Mouse (Mus musculus) heart, embryonic 14.5 days (tissue): ENCODE data around the gene Lrrc58. TPM values are rescaled to one million over a fixed set of nuclear protein-coding genes. Genes with fewer than 3 reads are reported as not detected.
A peak's percentile ranks its signal among the peaks of the same experiment; 100 is the strongest.

ENCODE experiments used
- ATAC-seq: fragments of 200-750 bp; cut with Nextera tagmentation; 2 replicates; pipeline ENCODE4 v1.8.0; 2017; ENCODE audit warnings: low read depth, moderate TSS enrichment; ENCODE audit not compliant: insufficient number of reproducible peaks, insufficient read depth, low FRiP score
- H3K27ac ChIP-seq, 2 experiments: fragments of 200-500 bp in 1 of 2; fragments of 300-500 bp in 1 of 2; sonication (generic) in 1 of 2; replicated peaks in 1 of 2; 2 replicates each; pipeline ENCODE4 v1.5.1; 2012 to 2014; ENCODE audit warnings: low read depth in 2 of 2, low read length in 2 of 2, control low read depth in 1 of 2, mild to moderate bottlenecking in 1 of 2, mixed read lengths in 1 of 2; ENCODE audit not compliant: control insufficient read depth in 1 of 2, insufficient read depth in 1 of 2
- H3K27me3 ChIP-seq: fragments of 300-500 bp; sonication (generic); 2 replicates; pipeline ENCODE4 v1.6.1; 2014; ENCODE audit warnings: mild to moderate bottlenecking, low read length, control low read depth; ENCODE audit not compliant: control insufficient read depth, insufficient read depth
- H3K36me3 ChIP-seq: fragments of 300-500 bp; sonication (generic); 2 replicates; pipeline ENCODE4 v1.6.1; 2014; ENCODE audit warnings: mild to moderate bottlenecking, control low read depth, low read length, mixed read lengths; ENCODE audit not compliant: control insufficient read depth, insufficient read depth
- H3K4me1 ChIP-seq, 2 experiments: fragments of 200-500 bp in 1 of 2; fragments of 300-500 bp in 1 of 2; sonication (generic) in 1 of 2; 2 replicates each; pipeline ENCODE4 v1.6.1; 2012 to 2014; ENCODE audit warnings: low read length in 2 of 2, control low read depth in 1 of 2, mixed read lengths in 1 of 2; ENCODE audit not compliant: control insufficient read depth in 2 of 2, insufficient read depth in 2 of 2
- H3K4me2 ChIP-seq: fragments of 300-500 bp; sonication (generic); 2 replicates; pipeline ENCODE4 v1.6.1; 2014; ENCODE audit warnings: mild to moderate bottlenecking, low read length
- H3K4me3 ChIP-seq, 2 experiments: fragments of 200-500 bp in 1 of 2; fragments of 300-500 bp in 1 of 2; sonication (generic) in 1 of 2; 2 replicates each; pipeline ENCODE4 v1.5.1; 2012 to 2014; ENCODE audit warnings: low read length in 2 of 2, mild to moderate bottlenecking in 2 of 2, control low read depth in 1 of 2, low read depth in 1 of 2, moderate library complexity in 1 of 2; ENCODE audit not compliant: control insufficient read depth in 1 of 2, insufficient read depth in 1 of 2
- H3K9ac ChIP-seq: fragments of 300-500 bp; sonication (generic); 2 replicates; pipeline ENCODE4 v1.6.1; 2014; ENCODE audit warnings: mild to moderate bottlenecking, low read length
- H3K9me3 ChIP-seq: fragments of 300-500 bp; sonication (generic); 2 replicates; pipeline ENCODE4 v1.6.1; 2016; ENCODE audit warnings: low read length, control low read depth; ENCODE audit not compliant: control insufficient read depth
- WGBS: fragments of 180-500 bp; shearing (Covaris S2); extraction: QIAGEN DNeasy Blood & Tissue Kit; methylation state at CpG from one replicate; pipeline ENCODE4 v1.1.7; 2014; 5-methylcytosine and 5-hydroxymethylcytosine counted together
- polyA plus RNA-seq: library from polyadenylated mRNA; unstranded; fragments of >200 nt; fragmentation: Nextera tagmentation; extraction: Ambion mirVana; gene quantifications from 2 replicates; pipeline ENCODE4 v1.2.1, GENCODE M21; 2014

The Lrrc58 gene
- polyA plus RNA-seq = 41.8 and 42.6 TPM in 2 replicates

DNA sequence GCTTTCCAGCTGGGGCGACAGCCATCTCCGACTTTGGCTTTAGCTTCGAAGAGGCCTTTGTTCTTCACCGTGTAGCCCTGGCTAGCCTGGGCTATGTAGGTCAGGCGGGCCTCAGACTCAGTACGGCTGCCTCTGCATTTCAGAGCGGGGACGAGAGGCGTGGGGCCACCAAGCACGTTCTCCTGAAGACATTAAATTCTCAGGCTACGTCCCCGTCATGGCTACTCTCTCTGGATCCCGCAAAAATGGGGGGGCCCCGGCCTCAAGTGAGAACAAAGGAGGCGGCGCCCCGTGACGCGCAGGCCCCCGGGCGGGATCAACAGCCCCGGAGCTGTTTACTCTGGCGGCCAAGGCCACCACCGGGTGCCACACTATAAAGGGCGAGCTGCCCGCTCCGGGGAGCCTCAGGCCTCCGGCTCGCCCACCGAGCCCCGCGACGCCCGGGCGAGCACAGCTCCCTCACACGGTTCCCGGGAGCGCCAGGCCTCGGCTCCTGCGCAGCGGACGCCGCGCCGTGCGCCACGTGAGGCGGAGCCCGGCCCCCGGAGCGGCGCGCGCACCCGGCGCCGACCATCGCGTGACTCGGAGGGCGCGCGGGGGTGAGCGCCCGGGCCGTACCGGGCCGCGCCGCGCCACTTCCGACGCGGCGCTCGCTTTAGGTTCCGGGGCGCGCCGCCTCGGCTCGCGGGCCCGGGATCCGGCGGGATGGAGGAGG is at the start of gene Lrrc58:
Gene Lrrc58 (plus strand): TSS at position 599 of the 715 bp plus-strand sequence.
- Histone ChIP-seq H3K9me3 (no peaks in the 10 kb centered on the region), H3K4me1 (peaks cover 11 to 25% of the 10 kb centered on the region in 2 experiments), H3K27ac (peak within 1 kb of the TSS; percentile 90 to 99), H3K9ac (peak within 1 kb of the TSS; percentile 99), H3K36me3 (no peaks in the 10 kb centered on the region), H3K4me3 (peak within 1 kb of the TSS; percentile 61 to 98), H3K27me3 (no peaks in the 10 kb centered on the region), H3K4me2 (peak within 1 kb of the TSS; percentile 82)
- 1% methylated on average over 85 of the region's 86 CpGs for WGBS
- peak; percentile 91 for ATAC-seq

DNA sequence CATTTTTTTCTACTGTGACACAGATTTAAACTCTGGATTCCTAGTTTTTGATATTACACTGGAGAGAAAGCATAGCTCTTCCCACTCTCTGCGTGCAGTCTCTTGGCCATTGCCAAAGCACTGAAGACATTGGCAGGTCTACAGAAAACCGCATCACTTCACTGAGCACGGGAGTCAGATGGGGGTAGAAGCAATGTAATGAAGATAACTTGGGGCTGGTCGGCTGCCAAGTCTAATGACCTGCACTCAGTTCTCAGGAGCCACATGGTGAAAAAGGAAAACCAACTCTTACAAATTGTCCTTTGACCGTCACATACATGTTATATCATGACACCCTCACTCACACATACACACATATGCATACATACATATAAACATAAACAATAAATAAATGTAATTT is 44.2 kb upstream of the Lrrc58 start:
- no peaks in the 10 kb centered on the region for H3K9me3 ChIP-seq
- 51% methylated on average over 5 of the region's 5 CpGs for WGBS
- ATAC-seq = no peak
- H3K27me3 ChIP-seq = no peaks in the 10 kb centered on the region
- no peak overlapping the region for H3K9ac ChIP-seq
- H3K4me3 ChIP-seq = no peak overlapping the region
- peaks cover 99% of the 10 kb centered on the region for H3K36me3 ChIP-seq
- H3K4me2 ChIP-seq = no peak overlapping the region
- 0 out of 4 replicates have a peak, but pooled peaks cover 0 to 4% of the 10 kb centered on the region in 2 experiments for H3K4me1 ChIP-seq
- no peak overlapping the region for H3K27ac ChIP-seq

DNA sequence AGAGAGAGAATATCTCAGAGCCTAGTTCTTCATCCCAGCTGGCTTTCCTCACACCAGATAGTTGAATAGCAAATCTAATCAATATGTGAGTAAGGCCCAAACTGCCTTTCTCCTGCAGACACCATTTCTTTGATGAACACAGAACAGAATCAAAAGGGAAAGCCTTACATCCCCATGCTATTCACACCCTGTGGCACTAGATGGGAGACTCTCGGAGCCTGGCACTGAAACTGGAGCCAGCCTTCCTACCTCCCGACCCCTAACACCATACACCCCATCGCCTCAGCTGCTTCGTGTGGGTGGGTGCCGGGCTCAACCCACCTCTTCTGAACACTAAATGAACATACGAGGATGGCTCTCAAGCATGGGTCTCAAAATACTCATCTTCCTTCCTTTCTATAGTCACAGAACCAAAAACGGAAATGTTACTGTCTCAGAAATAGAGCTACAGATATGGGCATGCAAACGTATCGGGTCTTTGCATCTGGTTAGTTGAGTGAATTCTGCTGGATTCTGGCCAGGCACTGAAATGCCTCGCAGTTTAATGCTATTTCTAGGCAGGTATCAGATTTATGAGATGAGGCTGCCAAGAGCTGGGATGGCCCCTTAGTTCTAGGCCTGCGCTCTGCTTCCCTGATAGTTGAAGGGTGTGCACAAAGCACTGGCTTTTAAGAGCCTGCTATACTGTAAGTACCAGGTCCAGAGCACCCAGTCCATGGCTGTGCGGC is 43.2 kb upstream of the Lrrc58 start:
- Histone ChIP-seq H3K9me3 (no peaks in the 10 kb centered on the region), H3K27ac (no peak overlapping the region), H3K4me1 (0 out of 4 replicates have a peak, but pooled peaks cover 0 to 4% of the 10 kb centered on the region in 2 experiments), H3K36me3 (peaks cover 100% of the 10 kb centered on the region), H3K9ac (no peak overlapping the region), H3K4me2 (no peak overlapping the region), H3K4me3 (no peak overlapping the region), H3K27me3 (no peaks in the 10 kb centered on the region)
- no peak for ATAC-seq
- 79% methylated on average over 12 of the region's 12 CpGs for WGBS

DNA sequence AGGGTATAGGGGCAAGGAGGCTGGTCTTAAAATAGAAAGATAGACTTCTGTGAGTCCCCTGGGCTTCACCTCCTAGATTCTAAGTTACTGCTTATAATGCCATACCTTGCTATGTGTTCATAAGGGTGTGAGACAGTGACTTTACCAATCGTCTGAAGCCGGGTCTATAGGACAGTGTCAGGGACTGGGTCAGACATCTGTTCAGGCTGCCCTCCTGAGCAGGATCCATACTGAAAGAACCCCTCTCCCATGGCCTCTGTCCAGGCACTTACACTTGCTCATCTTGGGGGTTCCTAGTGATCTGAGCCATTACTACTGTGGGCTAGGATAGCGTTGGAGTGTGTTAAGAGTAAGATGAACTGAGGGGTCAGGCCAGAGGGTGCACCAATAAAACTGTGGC is 41.9 kb upstream of the Lrrc58 start:
- Histone ChIP-seq H3K4me1 (0 out of 4 replicates have a peak, but pooled peaks cover 0 to 4% of the 10 kb centered on the region in 2 experiments), H3K27me3 (no peaks in the 10 kb centered on the region), H3K4me2 (no peak overlapping the region), H3K36me3 (peaks cover 100% of the 10 kb centered on the region), H3K27ac (no peak overlapping the region), H3K9me3 (no peaks in the 10 kb centered on the region), H3K4me3 (no peak overlapping the region), H3K9ac (no peak overlapping the region)
- 81% methylated on average over 3 of the region's 3 CpGs for WGBS
- ATAC-seq = no peak

DNA sequence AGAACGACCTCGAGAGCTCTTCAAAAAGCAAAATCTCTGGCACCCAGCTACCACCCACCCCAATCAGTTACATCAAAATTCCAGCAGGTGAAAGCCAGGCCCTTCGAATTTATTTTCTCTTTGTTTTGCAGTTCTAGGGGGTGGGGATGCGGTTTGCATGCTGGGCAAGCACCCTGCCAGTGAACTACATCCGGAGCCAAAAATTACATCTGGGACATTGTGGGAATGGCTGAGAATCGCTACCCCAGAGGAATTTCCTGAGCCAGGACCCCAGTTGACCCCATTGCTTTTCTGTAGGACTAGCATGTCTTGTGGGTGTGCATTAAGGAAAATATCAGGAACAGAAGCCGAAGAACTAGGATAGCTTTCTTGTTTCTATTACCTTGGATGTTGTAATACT is 37.1 kb upstream of the Lrrc58 start:
- Histone ChIP-seq H3K36me3 (peaks cover 99% of the 10 kb centered on the region), H3K9me3 (no peaks in the 10 kb centered on the region), H3K4me2 (no peak overlapping the region), H3K9ac (no peak overlapping the region), H3K27me3 (no peaks in the 10 kb centered on the region), H3K27ac (no peak overlapping the region), H3K4me1 (no peaks in the 10 kb centered on the region), H3K4me3 (no peak overlapping the region)
- ATAC-seq = no peak
- WGBS = 72% methylated on average over 7 of the region's 7 CpGs

DNA sequence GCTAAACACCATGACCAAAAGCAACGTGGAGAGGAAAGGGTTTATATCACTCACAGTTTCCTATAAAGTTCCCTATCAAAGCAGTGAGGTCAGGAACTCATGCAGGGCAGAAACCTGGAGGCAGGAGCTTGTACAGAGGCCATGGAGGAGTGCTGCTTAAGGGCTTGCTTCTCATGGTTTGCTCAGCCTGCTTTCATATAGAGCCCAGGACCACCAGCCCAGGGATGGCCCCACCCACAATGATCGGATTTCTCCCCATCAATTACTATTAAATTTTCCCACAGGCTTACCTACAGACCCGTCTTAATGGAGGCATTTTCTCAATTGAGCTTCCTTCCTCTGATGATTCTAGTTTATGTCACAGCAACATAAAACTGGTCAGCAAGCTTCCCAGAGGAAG is 30.6 kb upstream of the Lrrc58 start:
- H3K9me3 ChIP-seq = no peaks in the 10 kb centered on the region
- H3K4me1 ChIP-seq = no peaks in the 10 kb centered on the region
- ATAC-seq = no peak
- no peak overlapping the region for H3K4me2 ChIP-seq
- H3K4me3 ChIP-seq = no peak overlapping the region
- WGBS = 75% methylated on average over 3 of the region's 3 CpGs
- H3K27ac ChIP-seq = no peak overlapping the region
- no peak overlapping the region for H3K9ac ChIP-seq
- no peaks in the 10 kb centered on the region for H3K27me3 ChIP-seq
- H3K36me3 ChIP-seq = peaks cover 45% of the 10 kb centered on the region

DNA sequence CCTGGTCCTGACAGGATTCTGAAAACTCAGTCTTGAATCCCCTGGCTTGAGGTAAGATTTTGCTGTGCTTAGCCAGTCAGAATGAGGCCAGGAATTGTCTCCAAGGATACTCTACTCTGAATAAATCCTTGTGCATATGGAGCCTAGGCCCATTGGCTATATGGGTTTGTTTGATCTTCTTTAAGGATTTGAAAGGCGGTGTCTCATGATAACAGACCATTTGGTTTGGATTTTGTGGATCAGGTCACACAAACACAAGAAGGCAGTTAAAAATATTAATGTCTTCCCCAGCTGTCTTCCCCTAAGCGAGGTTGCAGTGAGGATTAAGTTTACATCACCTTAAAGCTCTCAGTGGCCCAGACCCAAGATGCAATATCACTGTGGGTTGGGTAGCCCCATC is 25.8 kb upstream of the Lrrc58 start:
- Histone ChIP-seq H3K4me2 (no peak overlapping the region), H3K4me3 (no peak overlapping the region), H3K27me3 (no peaks in the 10 kb centered on the region), H3K4me1 (peaks cover 16 to 22% of the 10 kb centered on the region in 2 experiments), H3K27ac (no peak overlapping the region), H3K9me3 (no peaks in the 10 kb centered on the region), H3K36me3 (no peaks in the 10 kb centered on the region; the same call in 1 of the 2 replicates), H3K9ac (no peak overlapping the region)
- ATAC-seq = no peak
- 88% methylated on average over 2 of the region's 2 CpGs for WGBS
